Mouse (Mus musculus) ES-E14 (cell line): ENCODE results near the gene Wdr70. TPM values are rescaled to one million over a fixed set of nuclear protein-coding genes. Genes with fewer than 3 reads are reported as not detected.

ENCODE experiments used
- DNase-seq: peaks from one replicate; pipeline ENCODE4 v3.0.0-alpha.2; 2013; ENCODE audit warnings: low read depth, low spot score
- H3K27ac ChIP-seq: 2 replicates; pipeline ENCODE4 v1.5.1; 2012; ENCODE audit warnings: low read depth, mild to moderate bottlenecking, low read length, moderate library complexity, mixed read lengths; ENCODE audit not compliant: poor library complexity, insufficient read depth, severe bottlenecking
- H3K36me3 ChIP-seq: 2 replicates; pipeline ENCODE4 v1.6.1; 2012; ENCODE audit warnings: mild to moderate bottlenecking, low read length, moderate library complexity, mixed read lengths; ENCODE audit not compliant: control insufficient read depth, poor library complexity, insufficient read depth, severe bottlenecking
- H3K4me1 ChIP-seq, 2 experiments: fragments of 150-350 bp in 1 of 2; sonication (generic) in 1 of 2; 2 replicates each; pipeline ENCODE4 v1.6.1; 2012; ENCODE audit warnings: low read length in 2 of 2, mild to moderate bottlenecking in 1 of 2, mixed read lengths in 1 of 2; ENCODE audit not compliant: control insufficient read depth in 2 of 2, insufficient read depth in 2 of 2, poor library complexity in 1 of 2
- H3K4me3 ChIP-seq, 2 experiments: fragments of 150-350 bp in 1 of 2; sonication (generic) in 1 of 2; 2 replicates each; pipeline ENCODE4 v1.5.1; 2012; ENCODE audit warnings: low read length in 2 of 2, low read depth in 1 of 2, mild to moderate bottlenecking in 1 of 2, mixed read lengths in 1 of 2; ENCODE audit not compliant: insufficient read depth in 1 of 2, poor library complexity in 1 of 2, severe bottlenecking in 1 of 2
- H3K9ac ChIP-seq: 2 replicates; pipeline ENCODE4 v1.6.1; 2012; ENCODE audit warnings: low read depth, mild to moderate bottlenecking, low read length, mixed read lengths; ENCODE audit not compliant: poor library complexity, insufficient read depth, severe bottlenecking
- H3K9me3 ChIP-seq: fragments of 150-350 bp; sonication (generic); 2 replicates; pipeline ENCODE4 v1.6.1; 2012; ENCODE audit warnings: low read depth, mild to moderate bottlenecking, low read length; ENCODE audit not compliant: control insufficient read depth, insufficient read depth
- CHD2 ChIP-seq: IDR thresholded peaks from 2 replicates; pipeline ENCODE4 v1.6.1; 2014; ENCODE audit warnings: mild to moderate bottlenecking, low read depth, low read length, inconsistent platforms
- HCFC1 ChIP-seq: IDR thresholded peaks from 2 replicates; pipeline ENCODE4 v1.6.1; 2012; ENCODE audit warnings: low read length, inconsistent platforms, borderline replicate concordance; ENCODE audit not compliant: insufficient read depth
- MAFK ChIP-seq: IDR thresholded peaks from 2 replicates; pipeline ENCODE4 v1.6.1; 2014; ENCODE audit warnings: mild to moderate bottlenecking, low read depth, low read length, inconsistent platforms; ENCODE audit not compliant: insufficient read depth
- ZC3H11A ChIP-seq: IDR thresholded peaks from 2 replicates; pipeline ENCODE4 v1.6.1; 2012; ENCODE audit warnings: low read depth, mild to moderate bottlenecking, inconsistent platforms, low read length, borderline replicate concordance
- ZNF384 ChIP-seq: IDR thresholded peaks from 2 replicates; pipeline ENCODE4 v1.6.1; 2012; ENCODE audit warnings: low read depth, low read length, inconsistent platforms
- in situ Hi-C, 2 experiments: fragments of 600-800 bp; cut with MboI; formaldehyde crosslinking; loops; one replicate each; pipeline ENCODE4 v1.15.1; 2025; ENCODE audit warnings: low sequenced_read_pairs in 2 of 2, inconsistent platforms in 1 of 2; ENCODE audit not compliant: unreplicated experiment in 2 of 2
- total RNA-seq: library from RNA; depleted of rRNA; stranded (reverse); fragments of 300-350 nt; gene quantifications from 2 replicates; pipeline ENCODE4 v1.2.3, GENCODE M21; 2012; rRNA removed

The Wdr70 gene
- total RNA-seq, 1 experiment = 45.5 TPM

GRCm38 (mm10) chr15:7825530-7825929 lies 273.5 kb downstream of the Wdr70 start:
- H3K27ac ChIP-seq = no peak overlapping the region
- H3K36me3 ChIP-seq = no peaks in the 10 kb centered on the region
- DNase-seq = no peak
- H3K4me3 ChIP-seq = no peak overlapping the region
- TF ChIP-seq CHD2 (no peak), MAFK (no peak), ZC3H11A (no peak), ZNF384 (no peak), HCFC1 (no peak)
- in situ Hi-C loops = no loop called here
- no peak overlapping the region for H3K9ac ChIP-seq
- H3K4me1 ChIP-seq = no peaks in the 10 kb centered on the region
- no peaks in the 10 kb centered on the region for H3K9me3 ChIP-seq

GRCm38 (mm10) chr15:7823886-7824285 lies 275.1 kb downstream of the Wdr70 start:
- Histone ChIP-seq H3K4me3 (no peak overlapping the region), H3K9ac (no peak overlapping the region), H3K9me3 (no peaks in the 10 kb centered on the region), H3K4me1 (no peaks in the 10 kb centered on the region), H3K27ac (no peak overlapping the region), H3K36me3 (no peaks in the 10 kb centered on the region)
- in situ Hi-C loops = loop anchor here in 1 of 2 experiments (25.0 kb wide), 1 partner anchor 362 kb away; no protein-coding TSS in a partner anchor
- no peak for TF ChIP-seq HCFC1
- no peak for TF ChIP-seq ZNF384
- TF ChIP-seq CHD2 = no peak
- no peak for TF ChIP-seq ZC3H11A
- TF ChIP-seq MAFK = no peak
- no peak for DNase-seq

Other genes starting within 250 kb of the Wdr70 start
- 133 and 156 TPM in 2 replicates for gene Nup155, start 10.1 kb upstream of the Wdr70 start, total RNA-seq
- 13.5 and 17.7 TPM in 2 replicates for gene Cplane1, start 69.9 kb upstream of the Wdr70 start, total RNA-seq